Mouse (Mus musculus) erythroblast, embryonic 14.5 days (primary cell): ENCODE measurements around the gene Zfp62.

ENCODE experiments used
- GATA1 ChIP-seq: IDR thresholded peaks from 2 replicates; pipeline ENCODE4 v1.6.1; 2012; ENCODE audit warnings: low read length, inconsistent platforms, mixed read lengths
- TAL1 ChIP-seq: IDR thresholded peaks from 3 replicates; pipeline ENCODE4 v1.6.1; 2012; ENCODE audit warnings: low read length, inconsistent platforms, mixed read lengths

GRCm38 (mm10) chr11:49219271-49219670 lies 16.2 kb downstream of the Zfp62 start:
- TF ChIP-seq TAL1 (no peak), GATA1 (no peak)
